Mouse (Mus musculus) gastrocnemius, adult 2 months (tissue): ENCODE results near the gene Carmil3. TPM values are rescaled to one million over a fixed set of nuclear protein-coding genes. Genes with fewer than 3 reads are reported as not detected.

Source experiments
- DNase-seq: peaks from one replicate; pipeline ENCODE4 v3.0.0; 2022
- H3K27ac ChIP-seq: fragments of 200-600 bp; 2 replicates; pipeline ENCODE4 v1.8.1; 2022; ENCODE audit warnings: mild to moderate bottlenecking
- H3K4me3 ChIP-seq: fragments of 200-600 bp; 2 replicates; pipeline ENCODE4 v1.8.1; 2022; ENCODE audit warnings: mild to moderate bottlenecking, moderate library complexity
- CTCF ChIP-seq: fragments of 200-600 bp; IDR thresholded peaks from 2 replicates; pipeline ENCODE4 v1.8.1; 2022; ENCODE audit warnings: antibody characterized with exemption, mild to moderate bottlenecking, moderate library complexity
- intact Hi-C: fragments of 180-260 bp; cut with DNase I; formaldehyde crosslinking; loops from one replicate; pipeline ENCODE4 v1.15.1; 2025
- long read RNA-seq, 2 experiments: library from polyadenylated mRNA; stranded (forward); transcript quantifications; one replicate each; pipeline ENCODE4 v2.0.0; 2021
- total RNA-seq, 2 experiments: library from RNA; stranded (reverse); gene quantifications; 2 replicates each; pipeline ENCODE4 v1.2.3; 2021

The Carmil3 gene
- under 1 TPM; 0.43 to 0.95 TPM for total RNA-seq
- long read RNA-seq, experiment 1, result 0 reads
- long read RNA-seq, experiment 2, result 0 reads

- H3K27ac ChIP-seq, result peak within 1 kb of the TSS; percentile 62
- H3K4me3 ChIP-seq, result peak within 1 kb of the TSS; percentile 88
- intact Hi-C loops, result loop anchor here (10.0 kb wide), 1 partner anchor 254 kb away; the partner anchor contains the start of genes Dhrs1 and Nop9
- peak; percentile 77 for DNase-seq
- no peak for TF ChIP-seq CTCF
These were observed at the start of gene Carmil3 for GRCm38 (mm10) chr14:55490361-55491201. Carmil3 (plus strand) TSS chr14:55490651.

DNA sequence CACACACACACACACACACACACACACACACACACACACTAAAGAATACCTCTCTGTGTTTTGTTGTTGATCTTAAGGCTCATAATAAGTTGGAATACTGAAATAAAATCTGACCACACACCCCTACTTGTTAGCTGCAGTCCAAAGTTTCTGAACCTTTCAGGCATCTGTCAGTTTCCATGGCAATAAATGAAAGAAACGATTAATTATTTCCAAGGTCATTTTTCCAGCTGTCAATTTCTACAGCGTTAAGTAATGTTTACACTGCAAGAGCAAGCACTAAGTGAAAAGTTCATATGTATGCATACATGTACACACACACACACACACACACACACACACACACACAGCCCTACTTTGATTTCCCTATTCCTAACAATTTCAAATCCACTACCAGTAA is 32.8 kb upstream of the Carmil3 start:
- intact Hi-C loops, result no loop called here

GRCm38 (mm10) chr14:55458273-55458672 is 32.2 kb upstream of the Carmil3 start:
- Histone ChIP-seq H3K27ac (no peak overlapping the region), H3K4me3 (no peak overlapping the region)
- DNase-seq, result peak; percentile 61
- peak; percentile 64 for TF ChIP-seq CTCF
- intact Hi-C loops, result no loop called here

More for the DNA sequence above, 32.8 kb upstream of the Carmil3 start:
- no peak overlapping the region for H3K4me3 ChIP-seq
- no peak overlapping the region for H3K27ac ChIP-seq
- DNase-seq, result no peak
- TF ChIP-seq CTCF, result no peak

GRCm38 (mm10) chr14:55458761-55459160 is 31.7 kb upstream of the Carmil3 start:
- Histone ChIP-seq H3K27ac (no peak overlapping the region), H3K4me3 (no peak overlapping the region)
- intact Hi-C loops, result no loop called here
- no peak for TF ChIP-seq CTCF
- no peak for DNase-seq

DNA sequence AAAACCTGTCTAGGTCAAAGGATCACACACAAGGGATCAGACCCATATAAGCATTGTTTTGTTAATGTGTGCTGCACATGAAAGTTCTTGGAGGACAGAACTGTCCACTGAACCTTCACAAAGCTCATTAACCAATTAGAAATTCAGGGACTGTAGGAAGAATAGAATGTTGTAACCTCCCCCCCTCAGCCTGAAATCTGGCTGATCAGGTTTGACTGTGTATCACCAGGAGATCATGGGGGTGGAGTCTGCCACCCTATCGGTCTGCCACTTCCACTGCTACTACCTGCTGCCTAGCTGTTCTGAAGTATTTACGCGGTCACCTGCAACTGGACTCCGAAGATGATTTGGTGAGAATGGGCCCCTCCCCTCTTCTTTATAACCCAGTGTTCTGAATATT is 30.7 kb upstream of the Carmil3 start:
- intact Hi-C loops, result no loop called here

DNA sequence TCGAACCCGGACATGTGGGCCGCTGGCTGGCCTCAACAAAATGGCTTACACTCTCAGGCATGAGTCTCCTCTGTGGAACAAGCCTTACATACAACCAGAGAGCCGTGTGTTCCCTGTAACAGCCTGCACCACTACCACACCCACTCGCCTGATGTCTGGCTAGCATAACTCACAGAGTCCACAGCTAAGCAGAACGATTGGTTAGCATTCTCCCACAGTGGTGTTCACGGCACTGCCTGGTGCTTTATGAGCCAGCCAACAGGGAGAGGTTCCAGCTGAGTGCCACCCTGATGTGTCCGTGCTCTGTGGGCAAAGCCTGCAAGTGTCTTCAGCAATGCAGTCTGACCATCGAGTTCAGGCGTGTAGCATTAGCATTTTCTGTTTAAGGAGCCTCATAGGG is 30.2 kb upstream of the Carmil3 start:
- intact Hi-C loops, result no loop called here
- DNase-seq, result no peak
- no peak for TF ChIP-seq CTCF
- H3K27ac ChIP-seq, result no peak overlapping the region
- H3K4me3 ChIP-seq, result no peak overlapping the region

More for the DNA sequence above, 30.7 kb upstream of the Carmil3 start:
- Histone ChIP-seq H3K4me3 (no peak overlapping the region), H3K27ac (no peak overlapping the region)
- no peak for TF ChIP-seq CTCF
- DNase-seq, result no peak

DNA sequence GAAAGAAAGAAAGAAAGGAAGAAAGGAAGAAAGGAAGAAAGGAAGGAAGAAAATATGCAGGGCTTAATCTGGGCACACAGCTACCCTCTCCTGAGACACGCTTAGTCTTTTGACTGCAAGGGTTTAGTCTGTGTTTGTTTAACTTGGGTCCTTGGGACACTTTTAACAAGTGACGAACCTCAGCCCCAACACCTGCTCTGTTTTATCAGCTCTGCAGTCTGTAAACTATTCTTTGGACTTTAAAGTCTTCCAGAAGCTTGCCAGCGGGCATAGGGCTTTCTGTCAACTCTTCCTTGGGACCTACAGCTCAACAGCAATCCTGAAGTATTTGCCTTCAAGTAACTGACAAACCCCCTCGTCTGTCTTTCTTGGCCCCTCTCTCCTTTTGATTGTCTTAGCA is 28.7 kb upstream of the Carmil3 start:
- DNase-seq, result no peak
- intact Hi-C loops, result no loop called here
- no peak for TF ChIP-seq CTCF
- Histone ChIP-seq H3K27ac (no peak overlapping the region), H3K4me3 (no peak overlapping the region)

DNA sequence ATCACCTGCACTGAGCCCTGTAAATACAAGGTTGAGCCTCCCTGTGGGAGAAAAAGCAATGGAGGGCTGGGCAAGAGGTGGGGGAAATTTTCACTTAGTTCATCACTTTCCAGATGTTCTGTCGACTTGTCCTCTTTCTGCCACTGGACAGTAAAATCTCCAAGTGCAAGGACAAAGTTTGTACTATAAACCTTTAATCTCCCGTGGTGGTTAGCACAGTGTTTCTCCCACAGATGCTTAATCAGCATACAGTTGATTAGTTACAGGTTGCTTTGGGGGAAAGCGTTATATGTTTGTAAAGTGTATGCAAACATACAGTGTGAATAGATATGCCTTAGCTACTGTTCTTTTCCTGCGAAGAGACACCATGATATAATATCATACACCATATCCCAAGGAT is 24.0 kb upstream of the Carmil3 start:
- no peak for TF ChIP-seq CTCF
- Histone ChIP-seq H3K4me3 (no peak overlapping the region), H3K27ac (no peak overlapping the region)
- intact Hi-C loops, result no loop called here
- no peak for DNase-seq

DNA sequence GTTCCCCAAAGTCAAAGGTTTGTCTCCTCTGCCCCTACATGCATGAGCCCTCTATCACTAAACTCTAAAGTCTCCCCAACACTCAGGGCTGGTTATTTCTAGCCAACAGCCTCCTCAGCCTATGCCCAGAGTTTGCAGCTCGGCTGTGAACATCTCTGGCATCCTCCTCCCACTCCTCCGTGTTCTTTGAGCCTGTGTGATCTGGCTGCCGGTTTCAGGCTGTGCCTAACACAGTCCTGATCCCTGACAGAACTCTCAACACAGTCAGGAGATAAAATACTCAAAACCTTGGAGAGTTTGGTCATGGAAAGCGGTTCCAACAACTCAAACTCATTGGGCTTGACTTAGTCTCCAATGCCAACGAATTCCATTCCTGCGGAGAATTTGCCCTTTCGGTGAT is 23.3 kb upstream of the Carmil3 start:
- H3K4me3 ChIP-seq, result no peak overlapping the region
- DNase-seq, result no peak
- intact Hi-C loops, result no loop called here
- H3K27ac ChIP-seq, result no peak overlapping the region
- TF ChIP-seq CTCF, result no peak

- DNase-seq, result no peak
These were observed 22.1 kb upstream of the Carmil3 start for GRCm38 (mm10) chr14:55468301-55468741.

GRCm38 (mm10) chr14:55469041-55469440 is 21.4 kb upstream of the Carmil3 start:
- no peak for DNase-seq
- Histone ChIP-seq H3K4me3 (no peak overlapping the region), H3K27ac (peak overlapping the region; percentile 62)
- intact Hi-C loops, result no loop called here
- TF ChIP-seq CTCF, result no peak

More at GRCm38 (mm10) chr14:55468301-55468741, 22.1 kb upstream of the Carmil3 start:
- TF ChIP-seq CTCF, result no peak
- intact Hi-C loops, result no loop called here
- Histone ChIP-seq H3K4me3 (no peak overlapping the region), H3K27ac (peak overlapping the region; percentile 62; the same call in 1 of the 2 replicates)

- Histone ChIP-seq H3K4me3 (no peak overlapping the region), H3K27ac (peak overlapping the region; percentile 62)
- intact Hi-C loops, result no loop called here
- TF ChIP-seq CTCF, result no peak
- DNase-seq, result no peak
These were observed 20.6 kb upstream of the Carmil3 start for GRCm38 (mm10) chr14:55469821-55470220.

DNA sequence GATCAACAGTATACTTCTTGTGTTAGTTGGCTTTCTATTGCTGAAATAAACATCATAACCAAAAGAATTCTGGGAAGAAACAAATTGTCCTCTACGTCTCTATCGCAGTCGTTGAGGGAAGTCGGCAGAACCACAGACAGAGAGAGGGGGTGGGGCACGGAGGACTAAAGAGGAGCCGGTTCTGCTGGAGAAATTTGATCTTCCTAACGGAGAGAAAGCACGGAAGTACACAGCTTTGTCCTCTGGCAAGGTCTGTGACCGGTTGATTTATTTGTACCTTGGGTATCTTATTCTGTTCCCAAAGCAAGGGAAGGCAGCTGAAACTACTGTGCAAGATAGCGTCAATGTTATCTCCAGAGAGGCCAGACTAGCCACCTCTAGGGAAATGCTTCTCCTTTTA is 19.6 kb upstream of the Carmil3 start:
- no peak for DNase-seq
- no peak overlapping the region for H3K4me3 ChIP-seq

More for the DNA sequence above, 19.6 kb upstream of the Carmil3 start:
- intact Hi-C loops, result no loop called here
- peak overlapping the region; percentile 51 for H3K27ac ChIP-seq
- no peak for TF ChIP-seq CTCF
